Mouse (Mus musculus): ENCODE results near the gene Grin2b. TPM values are rescaled to one million over a fixed set of nuclear protein-coding genes. Genes with fewer than 3 reads are reported as not detected.

Grin2b gene
- total RNA-seq, 2 experiments from 2014 or later: 343 to 387 TPM

- TF ChIP-seq CTCF (conservative IDR thresholded peaks at IDR 0.05): no peak
- H3K4me3 ChIP-seq: peak overlapping the region; percentile 4; the same call in 1 of the 2 replicates
- DNase-seq (ENCODE audit: low spot score in 2 of 2): no peak
- H3K27ac ChIP-seq: peak overlapping the region; percentile 28; the same call in 1 of the 2 replicates
Observed at GRCm38 (mm10) chr6:136153444-136153843, 19.9 kb downstream of the Grin2b start.

- DNase-seq (ENCODE audit: low spot score in 2 of 2): no peak
- Histone ChIP-seq H3K4me3 (no peak overlapping the region; the same call in 1 of the 2 replicates), H3K27ac (peak overlapping the region; percentile 59; the same call in 1 of the 2 replicates)
- no peak for TF ChIP-seq CTCF (conservative IDR thresholded peaks at IDR 0.05)
Observed at GRCm38 (mm10) chr6:136150064-136150463, 23.2 kb downstream of the Grin2b start.

- H3K4me3 ChIP-seq: no peak overlapping the region
- no peak for TF ChIP-seq CTCF (conservative IDR thresholded peaks at IDR 0.05)
- DNase-seq (ENCODE audit: low spot score in 2 of 2): no peak
- no peak overlapping the region for H3K27ac ChIP-seq
Observed at GRCm38 (mm10) chr6:136139967-136140366, 33.3 kb downstream of the Grin2b start.

GRCm38 (mm10) chr6:136130456-136130855, 42.9 kb downstream of the Grin2b start:
- H3K27ac ChIP-seq: peak overlapping the region; percentile 48; the same call in 1 of the 2 replicates
- TF ChIP-seq CTCF (conservative IDR thresholded peaks at IDR 0.05): peak; percentile 48
- DNase-seq (ENCODE audit: low spot score in 2 of 2): no peak

GRCm38 (mm10) chr6:136122593-136122992, 50.7 kb downstream of the Grin2b start:
- H3K4me3 ChIP-seq: no peak overlapping the region
- H3K27ac ChIP-seq: no peak overlapping the region
- no peak for TF ChIP-seq CTCF (conservative IDR thresholded peaks at IDR 0.05)
- DNase-seq (ENCODE audit: low spot score in 2 of 2): no peak

More at GRCm38 (mm10) chr6:136130456-136130855, 42.9 kb downstream of the Grin2b start:
- H3K4me3 ChIP-seq: no peak overlapping the region

GRCm38 (mm10) chr6:136117390-136117789, 55.9 kb downstream of the Grin2b start:
- H3K4me3 ChIP-seq: no peak overlapping the region
- DNase-seq (ENCODE audit: low spot score in 2 of 2): no peak
- TF ChIP-seq CTCF (conservative IDR thresholded peaks at IDR 0.05): peak; percentile 52

GRCm38 (mm10) chr6:136113639-136114410, 59.5 kb downstream of the Grin2b start:
- no peak for DNase-seq (ENCODE audit: low spot score in 2 of 2)
- no peak for TF ChIP-seq CTCF (conservative IDR thresholded peaks at IDR 0.05)
- H3K4me3 ChIP-seq: no peak overlapping the region
- 0 out of 2 replicates have a peak overlapping the region, but pooled peaks have one; percentile 7 for H3K27ac ChIP-seq

More at GRCm38 (mm10) chr6:136117390-136117789, 55.9 kb downstream of the Grin2b start:
- H3K27ac ChIP-seq: no peak overlapping the region

GRCm38 (mm10) chr6:136109172-136109571, 64.1 kb downstream of the Grin2b start:
- no peak for TF ChIP-seq CTCF (conservative IDR thresholded peaks at IDR 0.05)
- no peak for DNase-seq (ENCODE audit: low spot score in 2 of 2)
- Histone ChIP-seq H3K27ac (peak overlapping the region; percentile 32; the same call in 1 of the 2 replicates), H3K4me3 (no peak overlapping the region)

GRCm38 (mm10) chr6:136108466-136108865, 64.8 kb downstream of the Grin2b start:
- no peak overlapping the region for H3K27ac ChIP-seq
- H3K4me3 ChIP-seq: no peak overlapping the region
- no peak for DNase-seq (ENCODE audit: low spot score in 2 of 2)
- TF ChIP-seq CTCF (conservative IDR thresholded peaks at IDR 0.05): no peak

GRCm38 (mm10) chr6:136105221-136105620, 68.1 kb downstream of the Grin2b start:
- TF ChIP-seq CTCF (conservative IDR thresholded peaks at IDR 0.05): no peak
- Histone ChIP-seq H3K4me3 (no peak overlapping the region), H3K27ac (no peak overlapping the region)
- no peak for DNase-seq (ENCODE audit: low spot score in 2 of 2)

GRCm38 (mm10) chr6:136100241-136100640, 73.1 kb downstream of the Grin2b start:
- H3K4me3 ChIP-seq: no peak overlapping the region
- no peak overlapping the region for H3K27ac ChIP-seq
- DNase-seq (ENCODE audit: low spot score in 2 of 2): no peak
- TF ChIP-seq CTCF (conservative IDR thresholded peaks at IDR 0.05): no peak

- Histone ChIP-seq H3K4me3 (no peak overlapping the region), H3K27ac (no peak overlapping the region)
- no peak for DNase-seq (ENCODE audit: low spot score in 2 of 2)
- TF ChIP-seq CTCF (conservative IDR thresholded peaks at IDR 0.05): peak; percentile 72
Observed at GRCm38 (mm10) chr6:136096269-136096668, 77.0 kb downstream of the Grin2b start.

GRCm38 (mm10) chr6:136079991-136080734, 93.1 kb downstream of the Grin2b start:
- no peak for DNase-seq (ENCODE audit: low spot score in 2 of 2)
- H3K27ac ChIP-seq: peak overlapping the region; percentile 8; the same call in 1 of the 2 replicates
- H3K4me3 ChIP-seq: peak overlapping the region; percentile 25; the same call in 1 of the 2 replicates
- TF ChIP-seq CTCF (conservative IDR thresholded peaks at IDR 0.05): peak; percentile 11; the same call in 1 of the 2 replicates

All from layer of hippocampus, adult 2 months (tissue).